Mouse (Mus musculus): Measurements from ENCODE around the gene Samhd1. TPM values are rescaled to one million over a fixed set of nuclear protein-coding genes. Genes with fewer than 3 reads are reported as not detected.

The Samhd1 gene
- 100 to 1,000 TPM; 354 to 425 TPM for total RNA-seq (2023)

GRCm38 (mm10) chr2:157135014-157135413 is at the start of gene Samhd1:
Gene Samhd1, minus strand, starts transcription at chr2:157135265.

GRCm38 (mm10) chr2:157086796-157087195 is 48.3 kb downstream of the Samhd1 start, which contains the start of gene Tldc2:
Gene Tldc2, plus strand, starts transcription at chr2:157087055.

GRCm38 (mm10) chr2:157078793-157079700 is 56.0 kb downstream of the Samhd1 start, which contains the start of gene Soga1:
Gene Soga1, minus strand, starts transcription at chr2:157079254.

Other genes starting within 250 kb of the Samhd1 start
- 10 to 100 TPM; 37.9 to 50.6 TPM for gene Sla2, start 248.1 kb downstream of the Samhd1 start, total RNA-seq (2023)
- 10 to 100 TPM; 65.6 to 69.4 TPM for gene Ndrg3, start 143.2 kb downstream of the Samhd1 start, total RNA-seq (2023)
- gene Dsn1, start 128.1 kb downstream of the Samhd1 start, total RNA-seq (2023): 10 to 100 TPM; 16.1 to 23.6 TPM
- under 1 TPM; 0.65 to 0.82 TPM for gene Soga1, start 56.0 kb downstream of the Samhd1 start, total RNA-seq (2023)
- gene Tldc2, start 48.2 kb downstream of the Samhd1 start, total RNA-seq (2023): not detected
- gene Rbl1, start 69.3 kb upstream of the Samhd1 start, total RNA-seq (2023): 10 to 100 TPM; 34.9 to 35.9 TPM
- 100 to 1,000 TPM; 125 to 141 TPM for gene Rpn2, start 143.8 kb upstream of the Samhd1 start, total RNA-seq (2023)
- under 1 TPM in 1 of 2 experiments, not detected in 1; 0.84 TPM for gene Mroh8, start 144.3 kb upstream of the Samhd1 start, total RNA-seq (2023)
- not detected for gene Ghrh, start 212.2 kb upstream of the Samhd1 start, total RNA-seq (2023)
- 10 to 100 TPM; 25.0 to 29.3 TPM for gene Manbal, start 232.3 kb upstream of the Samhd1 start, total RNA-seq (2023)

Data from T-cell, adult 66 days (primary cell).